Mouse (Mus musculus) frontal cortex, adult 2 months (tissue): Measurements from ENCODE around the gene Olfr1025-ps1. TPM values are rescaled to one million over a fixed set of nuclear protein-coding genes. Genes with fewer than 3 reads are reported as not detected.

ENCODE experiments used
- DNase-seq, 2 experiments: peaks; one replicate each; pipeline ENCODE4 v3.0.0; 2022; ENCODE audit warnings: low spot score in 1 of 2; ENCODE audit errors: extremely low spot score in 1 of 2
- polyA plus RNA-seq: library from polyadenylated mRNA; depleted of rRNA; stranded (reverse); fragments of >200 nt; gene quantifications from 2 replicates; pipeline ENCODE4 v1.2.3, GENCODE M21; 2012; rRNA removed

The Olfr1025-ps1 gene
- polyA plus RNA-seq: not detected in 2 replicates

- no peak for DNase-seq
These were observed at the start of gene Olfr1025-ps1 for GRCm38 (mm10) chr2:85914893-85915292. Gene Olfr1025-ps1 (plus strand): TSS chr2:85915193.

DNA sequence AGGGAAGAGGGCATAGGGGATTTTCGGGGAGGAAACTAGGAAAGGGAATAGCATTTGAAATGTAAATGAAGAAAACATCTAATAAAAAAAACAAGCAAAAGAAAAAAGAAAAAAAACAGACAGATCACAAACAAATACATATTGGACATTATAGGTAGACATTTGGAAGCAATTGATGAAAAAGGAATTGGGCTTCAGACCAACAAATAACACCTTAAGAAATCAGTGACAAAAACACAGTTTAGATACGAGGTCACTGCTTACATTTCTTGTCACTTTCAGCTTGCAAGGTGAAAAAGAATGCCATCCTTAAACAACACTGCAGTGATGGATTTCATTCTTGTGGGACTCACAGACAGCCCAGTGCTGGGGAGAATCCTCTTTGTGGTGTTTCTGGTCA is 46.7 kb upstream of the Olfr1025-ps1 start, which contains the start of gene Olfr1022:
TSS of gene Olfr1022 (plus strand) at position 301 of the 400 bp plus-strand sequence.
- DNase-seq: no peak

GRCm38 (mm10) chr2:85885340-85885739 is 29.7 kb upstream of the Olfr1025-ps1 start, which contains the start of gene Olfr1023:
Gene Olfr1023 (plus strand): TSS chr2:85885640.
- no peak for DNase-seq

GRCm38 (mm10) chr2:85904952-85905351 is 10.0 kb upstream of the Olfr1025-ps1 start, which contains the start of gene Olfr1024:
Gene Olfr1024 (minus strand): TSS chr2:85905052.
- DNase-seq: no peak

DNA sequence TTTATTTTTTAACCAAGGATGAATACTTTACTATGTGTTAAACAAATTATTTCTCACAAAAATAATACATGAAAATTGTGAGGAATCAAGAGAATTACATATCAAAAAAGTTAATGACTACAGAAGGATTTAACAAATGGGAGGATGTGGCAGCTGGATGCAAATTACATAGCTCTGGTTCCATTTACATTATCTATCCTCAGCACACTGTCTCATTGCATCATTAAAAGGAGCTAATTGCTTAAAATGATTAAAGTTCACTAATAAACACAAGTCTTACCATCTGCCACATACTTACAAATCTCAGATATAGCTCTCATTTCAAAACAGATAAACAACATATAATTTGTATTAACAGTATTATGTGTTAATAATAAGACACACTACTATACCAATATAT is 1.8 kb upstream of the Olfr1025-ps1 start:
- DNase-seq: no peak

GRCm38 (mm10) chr2:85921258-85921657 is 6.3 kb downstream of the Olfr1025-ps1 start, which contains the start of gene Olfr1026:
Gene Olfr1026 (plus strand): TSS chr2:85921558.
- DNase-seq: no peak

DNA sequence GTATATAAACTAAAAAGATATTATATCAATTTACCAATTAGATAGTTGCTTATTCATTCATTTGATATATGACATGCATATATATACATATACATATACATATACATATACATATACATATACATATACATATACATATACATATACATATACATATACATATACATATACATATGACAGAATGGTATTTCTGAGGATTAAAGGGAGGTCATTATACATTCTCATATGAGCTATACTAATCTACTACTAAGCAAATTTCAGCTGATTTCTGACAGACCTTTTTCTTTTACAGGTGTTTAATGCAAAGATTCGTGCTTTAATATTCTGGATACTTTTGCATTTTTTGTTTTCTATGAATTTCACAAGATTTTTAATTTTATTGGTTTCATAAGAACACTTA is 35.1 kb downstream of the Olfr1025-ps1 start, which contains the start of gene Olfr1028:
TSS of gene Olfr1028 (plus strand) at position 301 of the 400 bp plus-strand sequence.
- DNase-seq: no peak

Other genes with a start within 250 kb of the Olfr1025-ps1 start
- not detected in 2 replicates for gene Olfr1006, start 236.4 kb upstream of the Olfr1025-ps1 start, polyA plus RNA-seq
- gene Olfr1008, start 225.8 kb upstream of the Olfr1025-ps1 start, polyA plus RNA-seq: not detected in 2 replicates
- gene Olfr1009, start 199.8 kb upstream of the Olfr1025-ps1 start, polyA plus RNA-seq: 0.06 TPM in 1 of 2 replicates, not detected in the other
- not detected in 2 replicates for gene Olfr1012, start 152.4 kb upstream of the Olfr1025-ps1 start, polyA plus RNA-seq
- 0.10 TPM in 1 of 2 replicates, not detected in the other for gene Olfr1013, start 148.1 kb upstream of the Olfr1025-ps1 start, polyA plus RNA-seq
- gene Olfr1014, start 142.5 kb upstream of the Olfr1025-ps1 start, polyA plus RNA-seq: not detected in 2 replicates
- not detected in 2 replicates for gene Olfr1015, start 133.2 kb upstream of the Olfr1025-ps1 start, polyA plus RNA-seq
- gene Olfr1016, start 112.6 kb upstream of the Olfr1025-ps1 start, polyA plus RNA-seq: not detected in 2 replicates
- gene Olfr1018, start 96.7 kb upstream of the Olfr1025-ps1 start, polyA plus RNA-seq: 0.27 TPM in 1 of 2 replicates, not detected in the other
- gene Olfr1019, start 69.7 kb upstream of the Olfr1025-ps1 start, polyA plus RNA-seq: 0.06 TPM in 1 of 2 replicates, not detected in the other
- gene Olfr1020, start 68.2 kb upstream of the Olfr1025-ps1 start, polyA plus RNA-seq: not detected in 2 replicates
- not detected in 2 replicates for gene Olfr1022, start 46.6 kb upstream of the Olfr1025-ps1 start, polyA plus RNA-seq
- not detected in 2 replicates for gene Olfr1023, start 29.6 kb upstream of the Olfr1025-ps1 start, polyA plus RNA-seq
- gene Olfr1024, start 10.1 kb upstream of the Olfr1025-ps1 start, polyA plus RNA-seq: not detected in 2 replicates
- gene Olfr1026, start 6.4 kb downstream of the Olfr1025-ps1 start, polyA plus RNA-seq: not detected in 2 replicates
- not detected in 2 replicates for gene Olfr1028, start 35.2 kb downstream of the Olfr1025-ps1 start, polyA plus RNA-seq
- 0.08 and 0.11 TPM in 2 replicates for gene Olfr1029, start 58.7 kb downstream of the Olfr1025-ps1 start, polyA plus RNA-seq
- 0.04 TPM in 1 of 2 replicates, not detected in the other for gene Olfr1030, start 64.1 kb downstream of the Olfr1025-ps1 start, polyA plus RNA-seq
- not detected in 2 replicates for gene Olfr1031, start 75.1 kb downstream of the Olfr1025-ps1 start, polyA plus RNA-seq
- gene Olfr1032, start 90.3 kb downstream of the Olfr1025-ps1 start, polyA plus RNA-seq: not detected in 2 replicates
- gene Olfr1033, start 105.4 kb downstream of the Olfr1025-ps1 start, polyA plus RNA-seq: 0.11 and 0.16 TPM in 2 replicates
- gene Olfr1034, start 130.7 kb downstream of the Olfr1025-ps1 start, polyA plus RNA-seq: 0.02 TPM in 1 of 2 replicates, not detected in the other
- gene Olfr1036, start 158.8 kb downstream of the Olfr1025-ps1 start, polyA plus RNA-seq: not detected in 2 replicates
- gene Olfr1037, start 172.2 kb downstream of the Olfr1025-ps1 start, polyA plus RNA-seq: not detected in 2 replicates
- not detected in 2 replicates for gene Olfr1039, start 220.7 kb downstream of the Olfr1025-ps1 start, polyA plus RNA-seq
- gene Olfr1040, start 231.5 kb downstream of the Olfr1025-ps1 start, polyA plus RNA-seq: not detected in 2 replicates
- not detected in 2 replicates for gene Olfr1042, start 246.6 kb downstream of the Olfr1025-ps1 start, polyA plus RNA-seq